Mouse (Mus musculus): ENCODE measurements around the gene AI413582. TPM values are rescaled to one million over a fixed set of nuclear protein-coding genes. Genes with fewer than 3 reads are reported as not detected.

AI413582 gene
- polyA plus RNA-seq, 1 experiment from 2014 or later: 76.5 TPM

DNA sequence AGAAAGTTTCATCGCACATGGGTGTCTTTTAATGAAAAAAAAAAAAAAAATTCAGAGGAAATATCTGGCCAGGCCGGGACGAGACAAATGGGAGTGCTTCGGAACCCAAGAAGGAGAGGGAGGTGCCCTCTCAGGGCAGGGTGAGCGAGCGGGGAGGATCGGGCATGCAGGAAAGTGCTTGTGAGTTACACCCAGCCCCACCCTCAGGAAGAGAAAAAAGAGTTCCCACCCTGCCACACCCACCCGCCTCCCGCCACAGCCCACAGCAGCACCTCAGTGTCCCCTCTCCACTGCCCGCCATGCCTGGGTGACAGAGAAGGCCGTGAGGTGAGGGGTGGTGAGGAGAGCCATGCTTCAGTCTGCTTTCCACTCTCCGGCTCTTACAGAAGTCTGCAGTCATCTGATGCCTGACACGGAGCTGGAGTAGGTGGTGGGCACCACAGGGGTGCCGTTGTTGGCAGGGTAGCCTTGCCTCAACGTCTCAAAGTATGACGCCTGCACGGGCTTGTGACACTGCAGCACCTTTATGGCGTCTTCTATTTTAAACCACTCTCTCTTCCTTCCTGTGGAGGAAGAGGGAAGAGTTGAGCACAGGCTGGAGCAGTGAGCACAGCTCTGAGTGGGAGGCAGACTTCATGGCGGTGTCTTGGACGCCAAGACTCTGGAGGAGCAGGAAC is 15.0 kb upstream of the AI413582 start:
- 90% methylated on average over 20 of the region's 20 CpGs for WGBS
- H3K36me3 ChIP-seq (replicated peaks; ENCODE audit: control insufficient read depth, insufficient read depth): peaks cover 85% of the 10 kb centered on the region

DNA sequence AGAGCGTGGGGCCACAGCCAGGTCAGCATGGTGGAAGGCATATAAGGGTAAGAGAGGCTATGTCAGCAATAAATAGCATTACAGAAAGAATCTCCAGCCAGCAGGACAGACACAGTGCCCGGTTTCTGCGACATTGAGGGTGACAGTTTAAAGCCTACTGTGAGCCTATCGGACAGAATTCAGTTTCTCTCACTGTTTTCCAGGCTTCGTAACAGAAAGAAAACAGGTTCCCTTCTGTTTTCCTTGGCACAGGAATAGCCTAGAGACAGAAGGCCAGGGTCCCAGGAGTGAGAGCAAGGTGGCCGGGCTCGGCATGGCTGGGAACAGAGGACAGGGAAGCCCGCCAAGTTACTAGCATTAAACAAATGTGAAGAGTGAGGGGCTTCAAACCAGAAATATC is 14.3 kb upstream of the AI413582 start:
- H3K4me2 ChIP-seq (replicated peaks): no peak overlapping the region
- WGBS: 85% methylated on average over 8 of the region's 8 CpGs
- H3K4me1 ChIP-seq (replicated peaks; ENCODE audit: control insufficient read depth, insufficient read depth, low read length): no peaks in the 10 kb centered on the region
- no peaks in the 10 kb centered on the region for H3K27me3 ChIP-seq (ENCODE audit: control insufficient read depth, insufficient read depth, low read length)
- H3K27ac ChIP-seq: 0 out of 2 replicates have a peak overlapping the region, but pooled peaks have one; percentile 20
- DNase-seq (ENCODE audit: low spot score) (no peak), ATAC-seq (ENCODE audit: low FRiP score) (no peak)
- no peak overlapping the region for H3K9ac ChIP-seq
- H3K4me3 ChIP-seq (replicated peaks; ENCODE audit: low read length): no peak overlapping the region
- H3K36me3 ChIP-seq (replicated peaks; ENCODE audit: control insufficient read depth, insufficient read depth): peaks cover 89% of the 10 kb centered on the region
- no peaks in the 10 kb centered on the region for H3K9me3 ChIP-seq (ENCODE audit: control insufficient read depth, low read length)

More for the DNA sequence above, 15.0 kb upstream of the AI413582 start:
- no peaks in the 10 kb centered on the region for H3K4me1 ChIP-seq (replicated peaks; ENCODE audit: control insufficient read depth, insufficient read depth, low read length)
- no peak overlapping the region for H3K4me2 ChIP-seq (replicated peaks)
- ATAC-seq (ENCODE audit: low FRiP score) (no peak), DNase-seq (ENCODE audit: low spot score) (no peak)
- no peaks in the 10 kb centered on the region for H3K9me3 ChIP-seq (ENCODE audit: control insufficient read depth, low read length)
- no peak overlapping the region for H3K4me3 ChIP-seq (replicated peaks; ENCODE audit: low read length)
- H3K27me3 ChIP-seq (ENCODE audit: control insufficient read depth, insufficient read depth, low read length): no peaks in the 10 kb centered on the region
- H3K27ac ChIP-seq: no peak overlapping the region
- no peak overlapping the region for H3K9ac ChIP-seq

DNA sequence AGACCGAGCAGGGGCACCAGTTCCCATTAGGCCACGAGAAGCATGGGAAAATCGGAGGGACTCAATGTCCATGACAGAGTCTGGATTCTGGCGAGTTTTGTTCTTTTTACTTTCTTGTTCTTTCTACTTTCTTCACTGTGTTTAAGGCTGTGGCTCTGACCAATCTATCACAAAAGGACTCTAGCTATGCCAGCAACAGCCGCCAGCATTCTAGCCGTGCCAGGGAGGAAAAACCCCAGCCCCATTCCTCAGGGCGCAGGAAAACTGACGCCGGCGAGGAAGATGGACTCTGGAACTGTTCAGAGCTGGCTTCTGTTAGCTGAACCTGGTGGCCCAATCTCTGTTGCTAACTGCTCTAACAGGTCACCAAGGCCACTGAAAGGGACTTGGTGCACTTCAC is 12.9 kb upstream of the AI413582 start:
- no peak overlapping the region for H3K4me2 ChIP-seq (replicated peaks)
- H3K36me3 ChIP-seq (replicated peaks; ENCODE audit: control insufficient read depth, insufficient read depth): peaks cover 88% of the 10 kb centered on the region
- no peaks in the 10 kb centered on the region for H3K27me3 ChIP-seq (ENCODE audit: control insufficient read depth, insufficient read depth, low read length)
- H3K27ac ChIP-seq: no peak overlapping the region
- no peaks in the 10 kb centered on the region for H3K9me3 ChIP-seq (ENCODE audit: control insufficient read depth, low read length)
- ATAC-seq (ENCODE audit: low FRiP score): no peak
- H3K4me1 ChIP-seq (replicated peaks; ENCODE audit: control insufficient read depth, insufficient read depth, low read length): no peaks in the 10 kb centered on the region
- WGBS: 92% methylated on average over 10 of the region's 10 CpGs
- H3K4me3 ChIP-seq (replicated peaks; ENCODE audit: low read length): no peak overlapping the region
- no peak overlapping the region for H3K9ac ChIP-seq
- DNase-seq (ENCODE audit: low spot score): no peak

DNA sequence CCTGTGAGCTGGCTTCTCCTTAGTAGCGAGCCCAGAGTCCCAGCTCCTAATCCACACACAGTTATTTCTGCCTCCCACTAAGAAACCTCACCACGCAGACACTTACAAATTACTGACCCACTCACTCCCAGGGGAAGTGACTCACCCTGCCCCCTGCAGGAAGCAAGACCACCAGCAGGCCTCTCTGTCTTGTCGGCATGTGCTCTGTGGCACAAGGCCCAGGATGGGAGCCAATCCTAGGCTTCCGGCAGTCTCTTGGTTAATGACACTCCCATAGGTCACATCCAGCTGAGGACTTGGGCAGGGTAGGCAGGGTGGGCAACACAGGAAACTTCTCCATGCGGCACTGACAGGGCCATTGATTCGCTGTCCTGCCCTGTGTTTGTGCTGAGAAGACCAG is 11.9 kb upstream of the AI413582 start:
- H3K4me2 ChIP-seq (replicated peaks): no peak overlapping the region
- ATAC-seq (ENCODE audit: low FRiP score) (no peak), DNase-seq (ENCODE audit: low spot score) (no peak)
- no peak overlapping the region for H3K4me3 ChIP-seq (replicated peaks; ENCODE audit: low read length)
- no peak overlapping the region for H3K9ac ChIP-seq
- no peaks in the 10 kb centered on the region for H3K27me3 ChIP-seq (ENCODE audit: control insufficient read depth, insufficient read depth, low read length)
- H3K27ac ChIP-seq: no peak overlapping the region
- H3K36me3 ChIP-seq (replicated peaks; ENCODE audit: control insufficient read depth, insufficient read depth): peaks cover 78% of the 10 kb centered on the region
- 69% methylated on average over 6 of the region's 6 CpGs for WGBS
- H3K9me3 ChIP-seq (ENCODE audit: control insufficient read depth, low read length): no peaks in the 10 kb centered on the region
- H3K4me1 ChIP-seq (replicated peaks; ENCODE audit: control insufficient read depth, insufficient read depth, low read length): no peaks in the 10 kb centered on the region

DNA sequence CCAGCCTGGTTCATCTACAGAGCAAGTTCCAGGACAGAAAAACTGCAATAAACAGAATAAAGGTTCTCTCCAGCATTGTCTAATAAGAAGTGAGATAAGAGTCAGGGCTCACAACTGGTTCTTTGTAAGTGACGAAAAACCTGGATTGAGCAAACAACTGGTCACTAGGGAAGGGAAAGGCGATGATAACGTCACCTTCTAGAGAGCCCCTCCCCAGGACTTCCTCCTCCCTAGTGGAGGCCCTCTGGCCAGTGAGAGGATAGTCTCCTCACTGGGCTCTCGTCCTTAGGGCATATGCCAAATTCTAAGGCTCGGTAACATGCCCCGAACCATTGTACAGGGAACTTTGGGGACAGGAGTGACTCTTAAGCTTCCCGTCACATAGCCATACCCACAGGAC is 10.5 kb upstream of the AI413582 start:
- no peaks in the 10 kb centered on the region for H3K4me1 ChIP-seq (replicated peaks; ENCODE audit: control insufficient read depth, insufficient read depth, low read length)
- H3K27me3 ChIP-seq (ENCODE audit: control insufficient read depth, insufficient read depth, low read length): no peaks in the 10 kb centered on the region
- no peak for DNase-seq (ENCODE audit: low spot score)
- H3K9me3 ChIP-seq (ENCODE audit: control insufficient read depth, low read length): no peaks in the 10 kb centered on the region
- H3K4me2 ChIP-seq (replicated peaks): no peak overlapping the region
- H3K27ac ChIP-seq: no peak overlapping the region
- peaks cover 66% of the 10 kb centered on the region for H3K36me3 ChIP-seq (replicated peaks; ENCODE audit: control insufficient read depth, insufficient read depth)
- WGBS: 94% methylated on average over 7 of the region's 7 CpGs
- H3K4me3 ChIP-seq (replicated peaks; ENCODE audit: low read length): no peak overlapping the region
- no peak for ATAC-seq (ENCODE audit: low FRiP score)
- no peak overlapping the region for H3K9ac ChIP-seq

DNA sequence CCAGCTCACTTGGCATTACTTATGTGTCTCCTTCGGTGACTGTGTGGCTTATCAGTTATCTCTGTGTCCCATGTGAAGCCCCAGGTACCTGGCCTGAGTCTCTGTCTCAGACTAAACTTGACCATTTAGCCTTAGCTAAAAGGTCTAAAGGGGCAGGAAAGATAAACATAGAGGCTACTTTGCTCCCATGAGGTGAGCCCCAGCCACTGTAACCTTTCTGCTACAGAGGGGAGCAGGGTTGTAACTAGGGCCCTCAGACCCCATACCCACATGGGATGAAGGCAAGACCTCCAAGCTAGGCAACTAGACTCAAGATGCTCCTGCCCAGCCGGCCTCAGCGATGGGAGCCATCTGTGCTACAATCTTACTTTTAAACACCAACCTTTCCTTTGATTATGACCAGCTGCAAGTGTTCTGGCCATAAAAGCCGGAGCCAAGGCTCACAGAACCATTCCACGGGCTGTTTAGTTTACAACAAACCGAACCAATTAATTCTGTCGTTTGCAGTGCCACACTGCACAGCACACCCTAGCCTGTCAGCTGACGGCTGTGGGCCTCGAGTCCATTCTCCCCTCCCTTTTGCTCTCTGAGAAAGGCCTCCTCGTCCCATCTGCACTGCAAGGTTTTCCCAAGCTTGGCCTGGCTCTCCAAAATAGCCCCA is 9.7 kb upstream of the AI413582 start:
- H3K4me1 ChIP-seq (replicated peaks; ENCODE audit: control insufficient read depth, insufficient read depth, low read length): no peaks in the 10 kb centered on the region
- no peak overlapping the region for H3K4me3 ChIP-seq (replicated peaks; ENCODE audit: low read length)
- peaks cover 58% of the 10 kb centered on the region for H3K36me3 ChIP-seq (replicated peaks; ENCODE audit: control insufficient read depth, insufficient read depth)
- H3K27me3 ChIP-seq (ENCODE audit: control insufficient read depth, insufficient read depth, low read length): no peaks in the 10 kb centered on the region
- H3K9me3 ChIP-seq (ENCODE audit: control insufficient read depth, low read length): no peaks in the 10 kb centered on the region
- DNase-seq (ENCODE audit: low spot score): no peak
- ATAC-seq (ENCODE audit: low FRiP score): no peak
- WGBS: 88% methylated on average over 10 of the region's 10 CpGs
- H3K27ac ChIP-seq: no peak overlapping the region
- no peak overlapping the region for H3K9ac ChIP-seq
- no peak overlapping the region for H3K4me2 ChIP-seq (replicated peaks)

DNA sequence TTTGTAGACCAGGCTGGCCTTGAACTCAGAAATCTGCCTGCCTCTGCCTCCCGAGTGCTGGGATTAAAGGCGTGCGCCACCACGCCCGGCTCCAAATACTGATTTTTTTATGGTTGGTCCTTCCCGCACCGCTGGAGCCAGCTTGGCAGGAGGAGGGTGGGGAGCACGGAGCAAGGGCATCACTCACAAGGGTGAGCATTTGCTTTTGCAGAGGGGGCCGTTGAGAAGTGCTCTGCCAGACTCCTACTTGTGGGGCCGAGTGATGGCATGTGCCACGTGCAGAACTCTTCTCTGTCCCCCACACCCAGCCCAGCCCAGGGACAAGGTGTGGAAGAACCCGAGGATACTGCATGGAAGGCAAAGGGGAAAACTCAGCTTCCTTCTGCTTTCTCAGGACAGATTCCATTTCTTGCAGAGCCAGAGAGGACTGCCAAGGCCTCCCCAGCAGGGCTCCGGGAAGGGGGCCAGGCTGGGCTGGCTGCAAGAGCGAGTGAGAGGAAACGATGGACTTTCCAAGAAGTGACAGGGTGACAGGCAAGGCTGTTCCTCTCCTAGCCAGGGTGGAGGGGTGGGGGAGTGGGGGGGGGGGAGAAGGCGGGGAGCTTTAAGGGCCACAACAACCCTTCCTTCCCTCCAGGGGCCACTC is 9.0 kb upstream of the AI413582 start:
- ATAC-seq (ENCODE audit: low FRiP score) (peak; percentile 57; the same call in 1 of the 2 replicates), DNase-seq (ENCODE audit: low spot score) (no peak)
- Histone ChIP-seq H3K9me3 (ENCODE audit: control insufficient read depth, low read length) (no peaks in the 10 kb centered on the region), H3K27ac (no peak overlapping the region), H3K4me3 (replicated peaks; ENCODE audit: low read length) (no peak overlapping the region), H3K36me3 (replicated peaks; ENCODE audit: control insufficient read depth, insufficient read depth) (peaks cover 52% of the 10 kb centered on the region), H3K4me2 (replicated peaks) (no peak overlapping the region), H3K9ac (no peak overlapping the region), H3K27me3 (ENCODE audit: control insufficient read depth, insufficient read depth, low read length) (no peaks in the 10 kb centered on the region), H3K4me1 (replicated peaks; ENCODE audit: control insufficient read depth, insufficient read depth, low read length) (no peaks in the 10 kb centered on the region)
- 85% methylated on average over 15 of the region's 16 CpGs for WGBS

DNA sequence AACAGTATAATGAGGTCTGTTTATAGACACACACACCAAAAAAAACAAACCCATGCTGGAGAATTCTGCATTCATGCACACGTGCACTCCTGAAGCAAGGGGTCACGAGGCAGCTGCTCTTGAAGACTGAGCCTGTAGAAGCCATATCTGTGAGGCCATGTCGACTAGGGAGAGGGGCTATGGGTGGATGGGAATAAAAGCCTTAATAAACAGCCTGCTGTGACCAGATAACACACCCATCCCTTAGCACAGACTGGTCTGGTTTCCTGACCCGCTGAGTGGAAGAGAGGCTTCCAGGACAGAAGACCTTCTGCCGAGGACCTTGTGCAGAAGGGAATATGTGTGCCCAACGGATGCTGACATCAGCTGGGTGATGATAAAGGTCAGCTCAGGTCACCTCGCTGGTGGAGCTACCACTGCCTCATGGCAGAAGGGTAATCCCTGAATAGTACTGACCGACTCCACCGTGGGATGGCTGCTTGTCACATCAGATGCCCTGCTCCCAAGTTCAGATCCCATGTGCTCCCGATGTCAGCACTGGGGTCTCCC is 8.3 kb upstream of the AI413582 start:
- Histone ChIP-seq H3K36me3 (replicated peaks; ENCODE audit: control insufficient read depth, insufficient read depth) (peaks cover 44% of the 10 kb centered on the region), H3K27me3 (ENCODE audit: control insufficient read depth, insufficient read depth, low read length) (no peaks in the 10 kb centered on the region), H3K9me3 (ENCODE audit: control insufficient read depth, low read length) (no peaks in the 10 kb centered on the region), H3K4me3 (replicated peaks; ENCODE audit: low read length) (no peak overlapping the region), H3K27ac (no peak overlapping the region), H3K9ac (no peak overlapping the region), H3K4me1 (replicated peaks; ENCODE audit: control insufficient read depth, insufficient read depth, low read length) (no peaks in the 10 kb centered on the region), H3K4me2 (replicated peaks) (no peak overlapping the region)
- DNase-seq (ENCODE audit: low spot score): no peak
- ATAC-seq (ENCODE audit: low FRiP score): no peak
- WGBS: 88% methylated on average over 10 of the region's 10 CpGs

DNA sequence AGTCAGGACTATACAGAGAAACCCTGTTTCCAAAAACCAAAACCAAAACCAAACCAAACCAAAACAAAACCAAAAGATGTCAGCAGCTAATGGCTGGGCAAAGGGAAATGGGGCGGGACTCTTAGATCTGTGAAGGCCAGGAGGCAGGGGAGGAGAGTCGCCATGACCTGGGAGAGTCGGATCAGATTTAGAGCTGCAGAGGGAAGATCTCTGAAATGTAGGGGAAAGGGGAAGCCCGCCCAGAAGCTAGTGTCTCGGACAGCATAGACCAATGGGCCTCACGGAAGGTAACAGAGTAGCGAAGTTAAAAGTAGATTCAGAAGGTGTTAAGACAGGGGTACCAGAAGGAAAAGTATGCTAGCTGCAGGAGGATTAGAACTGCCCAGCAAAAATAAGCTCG is 5.8 kb upstream of the AI413582 start:
- DNase-seq (ENCODE audit: low spot score) (no peak), ATAC-seq (ENCODE audit: low FRiP score) (no peak)
- WGBS: 78% methylated on average over 8 of the region's 8 CpGs
- H3K27me3 ChIP-seq (ENCODE audit: control insufficient read depth, insufficient read depth, low read length): no peaks in the 10 kb centered on the region
- no peak overlapping the region for H3K4me2 ChIP-seq (replicated peaks)
- no peak overlapping the region for H3K4me3 ChIP-seq (replicated peaks; ENCODE audit: low read length)
- H3K4me1 ChIP-seq (replicated peaks; ENCODE audit: control insufficient read depth, insufficient read depth, low read length): peaks cover 3% of the 10 kb centered on the region; the same call in 1 of the 2 replicates
- peaks cover 22% of the 10 kb centered on the region for H3K36me3 ChIP-seq (replicated peaks; ENCODE audit: control insufficient read depth, insufficient read depth)
- no peaks in the 10 kb centered on the region for H3K9me3 ChIP-seq (ENCODE audit: control insufficient read depth, low read length)
- no peak overlapping the region for H3K27ac ChIP-seq
- H3K9ac ChIP-seq: no peak overlapping the region

Data from hindbrain, embryonic 14.5 days (tissue).